Mouse (Mus musculus) midbrain, embryonic 11.5 days (tissue): Measurements from ENCODE around the gene Plod2. TPM values are rescaled to one million over a fixed set of nuclear protein-coding genes. Genes with fewer than 3 reads are reported as not detected.

Experiments used
- ATAC-seq: fragments of 200-750 bp; cut with Nextera tagmentation; 2 replicates; pipeline ENCODE4 v1.8.0; 2017; ENCODE audit warnings: moderate TSS enrichment, moderate library complexity; ENCODE audit not compliant: low FRiP score
- DNase-seq: peaks from one replicate; pipeline ENCODE4 v3.0.0; 2015; ENCODE audit warnings: low spot score; ENCODE audit errors: missing footprints
- H3K27ac ChIP-seq: fragments of 300-500 bp; sonication (generic); 2 replicates; pipeline ENCODE4 v1.5.1; 2014; ENCODE audit warnings: low read depth, low read length
- H3K27me3 ChIP-seq: fragments of 300-500 bp; sonication (generic); 2 replicates; pipeline ENCODE4 v1.6.1; 2014; ENCODE audit warnings: mild to moderate bottlenecking, low read length, moderate library complexity, mixed read lengths; ENCODE audit not compliant: control insufficient read depth, insufficient read depth
- H3K36me3 ChIP-seq: fragments of 300-500 bp; sonication (generic); 2 replicates; pipeline ENCODE4 v1.6.1; 2014; ENCODE audit warnings: mild to moderate bottlenecking, low read length, moderate library complexity, mixed read lengths; ENCODE audit not compliant: control insufficient read depth, insufficient read depth
- H3K4me1 ChIP-seq: fragments of 300-500 bp; sonication (generic); 2 replicates; pipeline ENCODE4 v1.6.1; 2014; ENCODE audit warnings: low read length; ENCODE audit not compliant: control insufficient read depth, insufficient read depth
- H3K4me2 ChIP-seq: fragments of 300-500 bp; sonication (generic); 2 replicates; pipeline ENCODE4 v1.6.1; 2014; ENCODE audit warnings: mild to moderate bottlenecking, moderate library complexity
- H3K4me3 ChIP-seq: fragments of 300-500 bp; sonication (generic); 2 replicates; pipeline ENCODE4 v1.5.1; 2014; ENCODE audit warnings: low read depth, low read length
- H3K9ac ChIP-seq: fragments of 300-500 bp; sonication (generic); 2 replicates; pipeline ENCODE4 v1.6.1; 2014; ENCODE audit warnings: low read length
- H3K9me3 ChIP-seq: fragments of 300-500 bp; sonication (generic); 2 replicates; pipeline ENCODE4 v1.6.1; 2016; ENCODE audit warnings: low read length; ENCODE audit not compliant: control insufficient read depth
- WGBS: fragments of 180-500 bp; shearing (Covaris S2); extraction: QIAGEN DNeasy Blood & Tissue Kit; methylation state at CpG from one replicate; pipeline ENCODE4 v1.1.7; 2014; 5-methylcytosine and 5-hydroxymethylcytosine counted together
- polyA plus RNA-seq: library from polyadenylated mRNA; unstranded; fragments of >200 nt; fragmentation: Nextera tagmentation; extraction: Ambion mirVana; gene quantifications from 2 replicates; pipeline ENCODE4 v1.2.1, GENCODE M21; 2014

The Plod2 gene
- polyA plus RNA-seq, 1 experiment from 2014 or later = 25.2 TPM

DNA sequence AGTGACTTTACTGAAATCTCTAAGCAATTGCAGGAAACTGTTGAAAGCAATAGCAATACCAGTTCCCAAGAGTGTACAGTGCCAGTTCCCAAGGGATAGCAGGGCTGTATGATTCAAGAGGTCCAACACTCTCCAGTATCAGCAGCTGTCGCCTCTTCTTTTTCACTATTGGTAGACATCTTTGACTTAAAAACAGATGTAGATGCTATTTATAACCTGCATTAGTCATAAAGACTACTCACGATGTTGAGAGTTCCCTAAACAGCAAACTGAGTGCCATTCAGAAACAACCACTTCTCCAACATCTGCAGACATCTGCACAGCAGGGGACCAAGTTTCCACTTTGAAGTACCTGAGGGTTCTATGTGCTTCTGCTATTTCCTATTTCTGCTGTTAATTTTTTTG is 79.9 kb downstream of the Plod2 start:
- H3K4me2 ChIP-seq = no peak overlapping the region
- 79% methylated on average over 2 of the region's 2 CpGs for WGBS
- no peaks in the 10 kb centered on the region for H3K27me3 ChIP-seq
- H3K9me3 ChIP-seq = no peaks in the 10 kb centered on the region
- no peaks in the 10 kb centered on the region for H3K36me3 ChIP-seq
- H3K9ac ChIP-seq = no peak overlapping the region
- H3K27ac ChIP-seq = no peak overlapping the region
- H3K4me3 ChIP-seq = no peak overlapping the region
- ATAC-seq (no peak), DNase-seq (no peak)
- no peaks in the 10 kb centered on the region for H3K4me1 ChIP-seq

DNA sequence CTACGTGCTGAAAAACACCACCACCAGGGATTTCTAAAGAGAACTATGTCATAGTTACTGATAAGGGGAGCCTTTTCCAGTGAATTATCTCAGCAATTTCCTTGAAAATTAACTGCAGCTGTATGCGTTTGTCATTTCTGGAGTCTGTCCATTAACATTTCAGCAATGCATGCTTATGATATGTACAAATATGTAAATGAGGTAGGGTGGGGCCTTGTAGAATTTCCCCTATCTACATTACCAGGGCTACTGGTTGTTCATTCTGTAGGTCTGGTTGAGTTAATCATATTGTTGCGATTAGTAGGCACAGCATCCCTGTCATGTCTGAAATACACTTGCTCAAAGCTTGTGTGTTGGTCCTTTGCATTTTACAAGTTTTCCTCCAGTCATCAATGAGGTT is 92.8 kb downstream of the Plod2 start:
- 89% methylated on average over 3 of the region's 3 CpGs for WGBS
- ATAC-seq = no peak
- Histone ChIP-seq H3K36me3 (no peaks in the 10 kb centered on the region), H3K4me2 (no peak overlapping the region), H3K9ac (no peak overlapping the region), H3K4me1 (no peaks in the 10 kb centered on the region), H3K4me3 (no peak overlapping the region), H3K9me3 (no peaks in the 10 kb centered on the region), H3K27me3 (no peaks in the 10 kb centered on the region), H3K27ac (no peak overlapping the region)
- no peak for DNase-seq

DNA sequence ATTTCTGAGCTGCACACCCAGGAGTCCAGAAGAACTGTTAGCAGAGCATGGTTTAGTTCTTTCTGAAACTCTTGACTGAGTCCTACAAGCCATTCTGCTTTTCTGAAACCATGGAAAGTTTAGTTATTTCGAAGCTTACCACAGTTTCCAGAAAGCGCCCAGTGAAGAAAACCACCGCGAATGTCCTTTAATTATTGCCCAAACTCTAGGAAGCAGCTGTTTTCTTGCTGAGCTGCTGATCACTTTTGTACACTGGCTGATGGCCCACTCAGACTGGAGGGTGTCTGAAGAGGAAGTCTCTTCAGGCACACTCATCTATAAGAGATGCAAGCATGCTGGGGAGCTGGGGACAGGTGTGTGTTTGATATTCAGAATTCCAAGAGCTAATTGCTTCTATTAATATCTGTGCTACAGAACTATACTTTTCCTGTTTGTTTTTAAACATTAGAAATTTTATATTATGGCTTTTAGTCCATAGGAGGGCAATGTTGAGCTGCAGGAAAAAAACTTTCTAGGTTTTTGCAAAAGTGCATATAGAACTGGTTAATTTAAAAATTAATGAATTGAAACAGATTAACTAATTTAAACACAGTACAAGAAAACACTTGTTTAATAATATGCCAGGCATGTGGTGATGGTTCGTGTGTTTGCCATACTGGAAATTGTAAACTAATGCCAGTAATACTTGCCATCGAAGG is 97.3 kb downstream of the Plod2 start:
- Histone ChIP-seq H3K4me1 (no peaks in the 10 kb centered on the region), H3K4me3 (no peak overlapping the region), H3K27ac (no peak overlapping the region), H3K36me3 (no peaks in the 10 kb centered on the region), H3K27me3 (no peaks in the 10 kb centered on the region), H3K9me3 (no peaks in the 10 kb centered on the region), H3K9ac (no peak overlapping the region), H3K4me2 (no peak overlapping the region)
- WGBS = 90% methylated on average over 6 of the region's 6 CpGs
- DNase-seq = no peak
- ATAC-seq = no peak

DNA sequence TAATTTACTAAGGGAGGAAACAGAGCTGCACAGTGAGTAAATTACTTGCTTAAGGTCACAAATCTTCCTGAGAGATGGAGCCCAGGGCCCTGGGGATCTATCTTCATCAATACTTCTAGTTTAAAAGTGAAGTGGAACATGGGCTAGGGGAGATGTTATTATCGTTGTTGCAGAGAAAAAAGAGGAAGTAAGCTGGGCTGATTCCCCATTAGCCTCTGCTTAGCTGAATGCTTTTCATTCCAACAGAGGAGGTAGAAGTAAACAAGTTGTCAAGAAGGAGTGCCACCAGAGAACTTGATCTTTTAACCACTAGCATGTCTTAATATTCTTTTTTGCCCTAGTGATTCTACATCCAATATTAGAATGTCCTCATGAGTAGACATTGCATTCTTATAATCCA is 99.7 kb downstream of the Plod2 start:
- 84% methylated on average over 1 of the region's 1 CpGs for whole genome bisulfite sequencing
- Histone ChIP-seq H3K27ac (no peak overlapping the region), H3K27me3 (no peaks in the 10 kb centered on the region), H3K4me2 (no peak overlapping the region), H3K36me3 (no peaks in the 10 kb centered on the region), H3K9me3 (no peaks in the 10 kb centered on the region), H3K4me1 (no peaks in the 10 kb centered on the region), H3K4me3 (no peak overlapping the region), H3K9ac (no peak overlapping the region)
- DNase-seq (no peak), ATAC-seq (no peak)

Other genes starting within 250 kb of the Plod2 start
- not detected in 2 replicates for gene 1700057G04Rik, start 232.8 kb upstream of the Plod2 start, polyA plus RNA-seq
- gene Plscr4, start 84.8 kb upstream of the Plod2 start, polyA plus RNA-seq = 1.1 and 1.2 TPM in 2 replicates